13 mouse cellular contexts compared by ENCODE assay signal in the genomic region with DNA sequence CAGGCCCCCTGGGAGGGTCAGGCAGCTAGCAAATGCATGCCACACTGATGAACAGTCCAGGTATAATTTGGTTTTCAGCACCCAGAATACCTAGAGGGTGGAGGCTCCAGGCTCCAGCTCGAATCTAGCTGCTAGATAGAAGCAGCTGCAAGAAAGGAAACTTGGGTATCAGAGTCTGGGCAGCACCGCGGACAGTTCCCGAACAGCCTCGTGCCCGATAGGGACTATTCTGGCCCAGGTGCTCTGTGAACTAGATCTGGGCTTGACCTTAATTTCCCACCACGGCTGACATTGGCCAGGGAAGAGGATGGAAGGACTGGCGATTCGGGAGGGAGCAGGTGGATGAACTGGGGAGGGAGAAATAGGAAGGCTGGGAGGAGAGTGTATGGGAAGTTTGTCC. TPM values are rescaled to one million over a fixed set of nuclear protein-coding genes. Genes with fewer than 3 reads are reported as not detected.
DNase-seq lines count a peak whose midpoint lies in the region; ATAC-seq lines count a peak whose summit lies in the region.
"Had no signal": no experiment of that assay in that cellular context is flagged by ENCODE, and none has a peak within 500 bp of the region (broad histone marks: within the 10 kb centered on the region; RNA-seq: fewer than 3 reads in every experiment).

No protein-coding gene starts in this region.

- no peaks in the 10 kb centered on the region for H3K27me3 ChIP-seq in midbrain, embryonic 14.5 days (ENCODE audit: control insufficient read depth, insufficient read depth, low read length)
- H3K27me3 ChIP-seq in midbrain, embryonic 11.5 days (ENCODE audit: control insufficient read depth, insufficient read depth, low read length) = no peaks in the 10 kb centered on the region; the same call in 1 of the 2 replicates

- H3K9me3 ChIP-seq in midbrain, embryonic 14.5 days (ENCODE audit: control insufficient read depth, low read length) = no peaks in the 10 kb centered on the region
- H3K9me3 ChIP-seq in midbrain, embryonic 11.5 days (ENCODE audit: control insufficient read depth, low read length) = no peaks in the 10 kb centered on the region

- no peak overlapping the region for H3K4me2 ChIP-seq in midbrain, embryonic 14.5 days (ENCODE audit: low read length)
- no peak overlapping the region for H3K4me2 ChIP-seq in midbrain, embryonic 11.5 days

- WGBS in midbrain, embryonic 14.5 days = 18% methylated on average over 9 of the region's 9 CpGs
- WGBS in midbrain, embryonic 11.5 days = 10% methylated on average over 9 of the region's 9 CpGs

- no peaks in the 10 kb centered on the region for H3K36me3 ChIP-seq in midbrain, embryonic 14.5 days (ENCODE audit: control insufficient read depth, insufficient read depth, low read length)
- H3K36me3 ChIP-seq in midbrain, embryonic 11.5 days (ENCODE audit: control insufficient read depth, insufficient read depth, low read length) = no peaks in the 10 kb centered on the region

- H3K9ac ChIP-seq in midbrain, embryonic 14.5 days (replicated peaks; ENCODE audit: low read length) = no peak overlapping the region
- no peak overlapping the region for H3K9ac ChIP-seq in midbrain, embryonic 11.5 days (ENCODE audit: low read length)

- ATAC-seq in midbrain, embryonic 14.5 days (ENCODE audit: low FRiP score, low TSS enrichment) = no peak
- ATAC-seq in midbrain, embryonic 11.5 days (ENCODE audit: low FRiP score) = no peak
- ATAC-seq: forebrain, embryonic 14.5 days; intestine, embryonic 16.5 days; midbrain, embryonic 16.5 days had no signal

- no peak overlapping the region for H3K27ac ChIP-seq in midbrain, embryonic 14.5 days (replicated peaks; ENCODE audit: low read depth, low read length)
- no peak overlapping the region for H3K27ac ChIP-seq in midbrain, embryonic 11.5 days (ENCODE audit: low read depth, low read length)

- DNase-seq in heart, postnatal 10 days = peak; percentile 19 to 51
- no peak for DNase-seq in heart, adult 11 months
- peak; percentile 21 for DNase-seq in midbrain, embryonic 14.5 days
- no peak for DNase-seq in midbrain, embryonic 11.5 days (ENCODE audit: low spot score, missing footprints)
- peak; percentile 50 for DNase-seq in R1 (ENCODE audit: low read depth, low spot score)
- peak; percentile 50 for DNase-seq in mesoderm, embryonic 11.5 days (ENCODE audit: low read depth, low spot score)
- no peak for DNase-seq in left cerebral cortex, postnatal 25 days (ENCODE audit: low spot score in 2 of 2)
- no peak for DNase-seq in frontal cortex, postnatal 10 days (ENCODE audit: low spot score in 2 of 2)
- DNase-seq: cerebellum, postnatal 36 days; lung, adult 18-20 months had no signal

- H3K4me3 ChIP-seq in midbrain, embryonic 14.5 days (replicated peaks; ENCODE audit: low read depth, low read length) = no peak overlapping the region
- no peak overlapping the region for H3K4me3 ChIP-seq in midbrain, embryonic 11.5 days (ENCODE audit: low read depth, low read length)

- intact Hi-C loops in heart, postnatal 10 days (cut with DNase I) = no loop called here
- intact Hi-C loops in left cerebral cortex, postnatal 25 days (cut with DNase I) = no loop called here

- peaks cover 9% of the 10 kb centered on the region; the same call in 1 of the 2 replicates for H3K4me1 ChIP-seq in midbrain, embryonic 14.5 days (ENCODE audit: control insufficient read depth, insufficient read depth, low read length)
- H3K4me1 ChIP-seq in midbrain, embryonic 11.5 days (ENCODE audit: control insufficient read depth, insufficient read depth, low read length) = peaks cover 9% of the 10 kb centered on the region; the same call in 1 of the 2 replicates

RNA-seq across cellular contexts. Expression of gene Adgra1, which starts 6.3 kb away (rescaled TPM):
- not detected for total RNA-seq in heart, postnatal 10 days (2021)
- polyA plus RNA-seq in midbrain, embryonic 14.5 days (2014; fragmentation: Nextera tagmentation; extraction: Ambion mirVana) = 16.5 and 24.2 TPM in 2 replicates
- polyA plus RNA-seq in midbrain, embryonic 11.5 days (2014; fragmentation: Nextera tagmentation; extraction: Ambion mirVana) = 11.3 and 15.5 TPM in 2 replicates
- total RNA-seq in left cerebral cortex, postnatal 25 days (2021) = 10 to 100 TPM; 52.6 to 71.6 TPM

Comparison
In these comparisons a context has a peak if more than half of its experiments do, and no peak if none do; other contexts are left out.
1. DNase-seq: peak in heart, postnatal 10 days (2 of 2), midbrain, embryonic 14.5 days (single experiment), R1 (single experiment) and mesoderm, embryonic 11.5 days (single experiment); none in heart, adult 11 months (single experiment), midbrain, embryonic 11.5 days (single experiment), left cerebral cortex, postnatal 25 days (0 of 2) and frontal cortex, postnatal 10 days (0 of 2).
2. RNA of gene Adgra1, which starts 6.3 kb away (total RNA-seq): 52.6 to 71.6 TPM in left cerebral cortex, postnatal 25 days; not detected in heart, postnatal 10 days; every median in the first group is over 10 times any median in the second.